Mouse (Mus musculus): ENCODE measurements at regions not wholly inside any gene's neighbourhood (a gene's known extent, or its start where the extent isn't known, plus 50 kb on each side); places are given as distances from the start of the nearest gene placed in this dataset.

GRCm38 (mm10) chr3:70384235-70384634, 376.8 kb downstream of the Otol1 start:
- DNase-seq (ENCODE audit: extremely low spot score in 1 of 2, low spot score in 1 of 2): no peak

- DNase-seq (ENCODE audit: extremely low spot score in 1 of 2, low spot score in 1 of 2): no peak
Observed at GRCm38 (mm10) chr3:70385961-70386360, 378.5 kb downstream of the Otol1 start.

GRCm38 (mm10) chr3:70401187-70401586, 393.8 kb downstream of the Otol1 start:
- no peak for DNase-seq (ENCODE audit: extremely low spot score in 1 of 2, low spot score in 1 of 2)

GRCm38 (mm10) chr3:70406571-70406970, 399.2 kb downstream of the Otol1 start:
- peak in 1 of 2 experiments; percentile 38 for DNase-seq (ENCODE audit: extremely low spot score in 1 of 2, low spot score in 1 of 2)

DNA sequence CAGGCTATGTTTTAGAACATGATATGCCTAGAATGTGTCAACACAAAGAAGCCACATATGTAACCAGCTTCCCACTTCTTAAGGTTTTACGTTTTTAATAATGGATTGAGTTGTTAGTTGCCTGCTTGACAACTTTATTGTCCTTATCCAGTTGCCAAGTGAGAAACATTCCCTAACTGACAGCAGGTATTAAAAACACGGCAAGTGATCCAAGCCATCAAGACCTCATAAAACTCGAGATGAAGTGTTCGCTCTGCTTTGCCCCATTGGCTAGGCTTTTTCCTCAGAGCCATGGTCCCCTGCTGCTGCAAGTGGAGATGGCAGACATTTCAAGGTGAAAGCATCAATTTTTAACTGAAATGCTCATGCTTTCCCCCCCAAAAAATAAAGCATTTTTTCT, 410.9 kb downstream of the Otol1 start:
- no peak for DNase-seq (ENCODE audit: extremely low spot score in 1 of 2, low spot score in 1 of 2)

DNA sequence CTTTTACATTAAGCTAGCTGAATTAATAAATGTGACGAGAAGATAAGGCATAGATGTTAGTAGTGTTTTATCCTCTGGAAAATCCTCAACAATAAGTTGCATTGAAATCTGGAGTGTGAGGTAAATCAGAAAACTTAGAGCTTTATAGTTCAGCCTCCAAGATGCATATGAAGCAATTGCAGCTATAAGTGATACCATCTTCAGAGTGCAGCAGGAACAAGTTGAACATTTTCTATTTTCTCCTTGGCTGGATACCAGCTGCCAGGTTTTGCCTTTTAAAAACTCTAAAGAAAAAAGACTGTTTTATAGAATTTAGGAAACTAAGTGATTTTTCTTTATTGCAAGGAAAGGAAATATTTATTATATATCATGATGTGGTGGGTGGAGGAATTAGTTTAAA, 414.6 kb downstream of the Otol1 start:
- peak; percentile 14 to 63 for DNase-seq (ENCODE audit: extremely low spot score in 1 of 2, low spot score in 1 of 2)

DNA sequence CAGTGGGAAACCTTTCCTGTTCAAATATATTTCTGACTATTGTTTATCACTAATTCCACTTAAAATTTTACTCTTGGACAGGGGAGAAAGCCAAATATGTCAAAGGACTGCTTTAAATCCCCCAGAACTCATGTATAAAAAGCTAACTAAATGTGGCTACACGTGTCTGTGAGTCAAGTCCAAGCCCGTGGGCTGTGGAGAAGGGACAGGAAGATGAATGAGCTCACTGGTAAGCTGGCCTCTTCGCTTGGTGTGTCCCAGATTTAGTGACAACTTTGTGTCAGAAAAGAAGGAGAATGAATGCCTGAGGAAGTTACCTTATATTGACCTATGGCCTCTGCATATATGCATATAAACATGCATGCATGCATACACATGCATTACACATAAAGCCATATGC, 415.3 kb downstream of the Otol1 start:
- peak; percentile 18 to 26 for DNase-seq (ENCODE audit: extremely low spot score in 1 of 2, low spot score in 1 of 2)

DNA sequence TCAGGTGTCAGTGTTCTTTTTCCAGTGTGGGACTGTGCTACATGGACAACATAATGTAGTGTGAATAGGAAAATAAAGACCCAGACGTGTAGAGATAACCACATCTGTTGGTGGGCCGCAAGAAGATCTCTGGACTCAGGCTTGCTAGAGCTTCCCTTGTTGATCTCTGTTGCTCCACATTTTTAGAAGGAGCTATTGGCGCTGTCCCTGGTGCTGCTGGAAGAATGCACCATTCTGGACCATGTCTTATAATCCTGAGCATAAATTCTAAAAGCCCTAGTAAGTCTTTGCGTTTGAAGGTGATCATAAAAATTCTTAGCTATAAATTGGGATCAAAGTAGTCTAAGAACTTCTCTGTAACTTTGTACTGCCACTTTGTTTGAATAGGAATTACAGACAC, 429.3 kb downstream of the Otol1 start:
- DNase-seq (ENCODE audit: extremely low spot score in 1 of 2, low spot score in 1 of 2): no peak

DNA sequence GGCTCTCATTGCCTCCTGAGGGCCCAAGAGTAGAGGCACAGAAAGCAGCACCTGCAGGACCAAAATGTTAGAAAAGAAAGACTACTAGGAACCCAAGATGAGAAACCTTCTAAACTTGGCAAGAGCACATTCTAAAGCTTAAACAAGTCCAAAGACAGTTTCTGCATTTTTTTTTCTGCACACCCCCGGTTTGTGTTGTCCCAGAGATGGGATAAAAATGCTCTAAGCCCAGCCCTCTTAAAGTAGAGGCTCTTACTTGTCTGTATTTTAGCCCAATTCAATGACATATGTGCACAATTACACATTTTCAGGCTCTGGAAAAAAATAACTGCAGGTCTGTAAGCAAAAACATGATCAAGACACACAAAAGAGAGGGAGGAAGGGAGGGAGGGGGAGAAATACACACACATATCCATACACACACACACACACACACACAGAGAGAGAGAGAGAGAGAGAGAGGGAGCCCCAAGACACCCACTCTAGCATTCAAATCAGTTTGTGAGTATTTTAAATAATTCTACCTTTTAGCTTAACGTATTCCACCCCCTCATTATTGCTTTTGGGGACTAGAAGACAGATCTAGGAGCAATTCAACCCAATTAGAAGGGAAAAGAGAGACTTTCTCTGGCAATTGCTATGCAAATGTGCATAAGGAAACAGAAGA, 449.9 kb downstream of the Otol1 start:
- peak in 1 of 2 experiments; percentile 6 for DNase-seq (ENCODE audit: extremely low spot score in 1 of 2, low spot score in 1 of 2)

- no peak for DNase-seq (ENCODE audit: extremely low spot score in 1 of 2, low spot score in 1 of 2)
Observed at GRCm38 (mm10) chr3:70460811-70461210, 453.4 kb downstream of the Otol1 start.

GRCm38 (mm10) chr3:70463221-70463620, 455.8 kb downstream of the Otol1 start:
- no peak for DNase-seq (ENCODE audit: extremely low spot score in 1 of 2, low spot score in 1 of 2)

GRCm38 (mm10) chr3:70482521-70482920, 475.1 kb downstream of the Otol1 start:
- DNase-seq (ENCODE audit: extremely low spot score in 1 of 2, low spot score in 1 of 2): peak; percentile 20 to 78

GRCm38 (mm10) chr3:70483066-70483743, 475.8 kb downstream of the Otol1 start:
- DNase-seq (ENCODE audit: extremely low spot score in 1 of 2, low spot score in 1 of 2): peak in 1 of 2 experiments; percentile 6

DNA sequence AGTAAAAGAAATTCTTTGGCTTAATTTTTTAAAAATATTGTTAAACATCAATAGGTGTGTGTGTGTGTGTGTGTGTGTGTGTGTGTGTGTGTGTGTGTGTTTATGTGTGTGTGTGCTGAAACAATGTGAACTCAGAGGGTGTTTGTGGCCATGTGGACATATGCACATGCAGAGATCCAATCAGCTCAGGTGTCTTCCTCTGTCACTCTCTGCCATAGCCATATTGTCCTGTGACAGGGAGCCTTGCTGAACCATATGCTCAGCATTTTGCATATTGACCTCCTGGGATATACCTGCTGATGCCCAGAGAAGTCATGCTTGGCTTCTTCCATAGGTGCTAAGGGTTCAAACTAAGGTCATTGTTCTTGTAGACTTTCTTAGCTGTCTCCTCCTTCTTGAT, 489.0 kb downstream of the Otol1 start:
- DNase-seq (ENCODE audit: extremely low spot score in 1 of 2, low spot score in 1 of 2): no peak

DNA sequence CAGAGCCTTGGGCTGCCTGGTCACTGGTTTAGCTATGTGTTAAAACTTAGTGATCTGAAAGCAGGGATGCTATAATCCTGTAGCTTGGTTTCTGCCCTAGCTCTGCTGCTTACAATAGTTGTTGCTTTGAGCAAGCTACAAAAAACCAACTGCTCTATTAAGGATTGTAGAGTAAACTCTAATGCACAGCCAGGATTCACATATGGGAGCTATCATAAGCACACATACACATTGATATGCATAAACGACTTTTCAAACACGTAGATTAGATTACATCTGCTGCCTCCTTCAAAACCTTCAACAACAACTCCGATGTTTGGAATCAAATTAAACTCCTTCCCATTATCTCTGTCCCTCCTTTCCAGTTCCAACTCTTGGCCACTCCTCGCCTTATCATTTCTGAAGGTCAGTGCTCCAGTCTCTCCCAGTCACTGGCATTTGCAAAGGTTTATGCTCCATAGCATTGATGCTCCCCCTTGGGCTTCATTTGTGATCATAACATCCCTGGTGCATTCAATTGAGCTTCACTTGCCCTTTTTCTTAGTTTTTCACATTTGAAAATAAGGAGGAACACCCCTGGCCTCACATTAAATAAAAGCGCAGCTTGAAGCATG, 492.9 kb downstream of the Otol1 start:
- DNase-seq (ENCODE audit: extremely low spot score in 1 of 2, low spot score in 1 of 2): no peak

DNA sequence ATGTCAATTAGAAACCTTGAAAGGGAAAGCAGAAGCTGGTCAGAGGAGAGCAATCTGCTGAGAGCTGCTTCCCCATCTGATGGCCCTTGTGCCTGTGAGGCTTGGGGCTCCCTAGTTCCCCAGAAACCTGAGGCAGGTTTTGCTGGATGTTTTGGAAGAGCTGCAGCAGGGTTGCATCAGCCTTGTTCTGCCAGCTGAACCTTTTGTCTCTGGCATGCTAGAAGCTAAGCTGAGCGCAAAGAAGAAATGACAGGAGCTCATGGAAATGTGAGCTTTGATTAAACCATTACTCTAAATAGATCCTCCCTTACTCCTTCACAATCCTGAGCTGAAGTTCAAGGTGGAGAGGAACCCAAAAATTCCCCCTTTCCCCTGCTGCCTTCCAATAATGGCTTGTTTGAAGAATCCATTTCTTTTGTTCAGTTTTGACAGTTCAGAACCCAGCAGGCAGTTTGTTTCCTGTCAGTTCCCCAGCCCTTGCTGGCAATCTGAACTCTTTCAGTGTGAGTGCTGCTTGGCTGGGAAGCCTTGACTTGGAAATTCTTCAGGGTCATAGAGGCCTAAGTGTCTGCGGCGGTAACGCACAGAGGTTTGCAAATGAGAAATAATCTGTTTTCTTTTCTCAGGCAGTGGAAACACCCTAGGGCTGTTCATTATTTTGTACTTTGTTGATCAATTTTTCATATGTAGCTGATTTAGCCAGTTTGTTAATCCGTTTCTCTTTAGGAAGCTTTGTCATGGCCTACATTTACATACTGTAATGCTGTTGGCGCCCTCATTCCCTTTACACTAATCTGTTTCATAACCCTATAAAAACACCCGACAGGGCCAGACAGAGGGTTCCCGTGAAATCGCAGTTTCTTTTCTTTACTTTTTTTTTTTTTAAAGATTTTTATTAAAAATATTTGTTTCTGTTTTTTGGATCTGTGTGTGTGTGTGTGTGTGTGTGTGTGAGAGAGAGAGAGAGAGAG, 493.9 kb downstream of the Otol1 start:
- DNase-seq (ENCODE audit: extremely low spot score in 1 of 2, low spot score in 1 of 2): no peak

DNA sequence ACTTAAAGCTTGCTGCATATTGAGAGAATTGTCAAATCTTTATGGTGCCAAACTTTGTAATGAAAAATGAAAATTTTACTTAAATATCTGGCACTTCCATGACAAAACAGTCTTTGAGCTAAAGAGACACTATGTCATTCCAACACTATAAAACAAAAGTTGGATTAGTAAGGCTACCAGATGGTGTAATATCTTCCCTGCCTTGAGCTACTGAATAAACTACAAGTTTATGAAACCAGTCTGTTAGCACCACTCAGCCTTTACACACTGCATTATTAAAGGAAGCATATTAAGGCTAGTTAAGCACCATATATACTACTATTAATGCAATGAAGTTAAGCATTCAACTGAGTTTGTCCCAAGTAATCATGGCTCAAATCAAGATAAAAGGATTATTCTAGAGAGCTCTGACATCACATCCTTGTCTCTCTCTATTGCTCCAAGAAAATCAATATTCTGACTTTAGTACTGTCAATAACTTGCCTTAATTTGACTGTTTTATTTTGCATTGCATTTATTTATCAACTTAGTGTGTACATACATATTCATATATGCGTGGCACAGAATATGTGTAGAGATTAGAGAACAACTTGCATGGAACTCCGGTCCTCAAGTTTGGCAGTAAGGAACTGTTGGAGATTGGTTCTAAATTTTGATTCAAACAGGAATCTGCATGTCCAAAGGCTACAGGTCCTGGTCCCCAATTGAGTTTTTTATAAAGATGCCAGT, 526.3 kb downstream of the Otol1 start:
- DNase-seq (ENCODE audit: extremely low spot score in 1 of 2, low spot score in 1 of 2): no peak

GRCm38 (mm10) chr3:70535084-70535483, 527.7 kb downstream of the Otol1 start:
- DNase-seq (ENCODE audit: extremely low spot score in 1 of 2, low spot score in 1 of 2): no peak

DNA sequence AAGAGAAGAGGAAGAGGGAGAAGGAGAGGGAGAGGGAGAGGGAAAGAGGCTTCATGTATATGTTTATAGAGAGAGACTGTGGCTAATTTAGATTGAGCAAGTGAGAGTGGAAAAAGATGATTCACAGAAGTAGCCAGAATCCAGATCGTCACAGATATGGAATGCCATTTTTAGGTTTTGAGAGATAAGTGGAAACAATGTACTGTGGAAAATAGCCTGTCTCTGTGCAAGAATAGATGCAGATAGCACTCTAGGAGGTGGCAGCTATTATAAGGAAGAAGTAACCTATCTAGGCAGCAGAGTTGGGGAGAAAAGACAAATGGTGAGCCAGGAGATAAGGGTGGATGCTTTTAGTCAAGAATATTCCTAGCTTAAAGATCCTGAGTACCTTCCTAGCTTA, 536.5 kb downstream of the Otol1 start:
- DNase-seq (ENCODE audit: extremely low spot score in 1 of 2, low spot score in 1 of 2): peak; percentile 47 to 61

DNA sequence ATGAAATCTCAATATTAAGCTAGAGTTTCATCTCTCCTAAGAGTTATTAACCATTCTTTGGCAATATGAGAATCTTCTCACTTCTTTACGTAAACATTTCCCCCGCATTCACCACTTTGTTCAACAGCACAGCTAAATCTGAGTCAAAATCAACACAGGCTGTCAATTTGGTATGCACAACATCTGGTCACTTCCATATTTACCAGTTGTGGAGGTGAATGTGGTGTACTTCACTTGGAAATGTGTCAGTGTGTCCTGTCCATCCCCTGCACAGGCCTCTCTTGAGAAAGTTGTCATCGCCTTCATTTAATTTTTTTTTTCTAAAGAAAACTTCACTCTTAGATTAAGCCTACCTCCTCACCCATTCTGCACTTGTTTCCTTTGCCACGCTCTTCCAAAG, 550.4 kb downstream of the Otol1 start:
- DNase-seq (ENCODE audit: extremely low spot score in 1 of 2, low spot score in 1 of 2): peak; percentile 26 to 45

All from frontal cortex, adult 2 months (tissue).